Mouse (Mus musculus) kidney, embryonic 14.5 days (tissue): ENCODE measurements around the gene Klk12. TPM values are rescaled to one million over a fixed set of nuclear protein-coding genes. Genes with fewer than 3 reads are reported as not detected.

ENCODE experiments used
- ATAC-seq: fragments of 200-750 bp; cut with Nextera tagmentation; 2 replicates; pipeline ENCODE4 v1.8.0; 2017; ENCODE audit warnings: moderate number of reproducible peaks, mild to moderate bottlenecking, moderate TSS enrichment, moderate library complexity; ENCODE audit not compliant: low FRiP score, low TSS enrichment
- H3K27ac ChIP-seq: fragments of 300-500 bp; sonication (generic); 2 replicates; pipeline ENCODE4 v1.5.1; 2014; ENCODE audit warnings: low read depth, mild to moderate bottlenecking, low read length, moderate library complexity, mixed read lengths
- H3K27me3 ChIP-seq: fragments of 300-500 bp; sonication (generic); 2 replicates; pipeline ENCODE4 v1.6.1; 2014; ENCODE audit warnings: mild to moderate bottlenecking, low read length; ENCODE audit not compliant: control insufficient read depth, insufficient read depth
- H3K36me3 ChIP-seq: fragments of 300-500 bp; sonication (generic); 2 replicates; pipeline ENCODE4 v1.6.1; 2014; ENCODE audit warnings: low read length, mixed read lengths; ENCODE audit not compliant: control insufficient read depth, insufficient read depth
- H3K4me1 ChIP-seq: fragments of 300-500 bp; sonication (generic); 2 replicates; pipeline ENCODE4 v1.6.1; 2014; ENCODE audit warnings: low read length, mixed read lengths; ENCODE audit not compliant: control insufficient read depth, insufficient read depth
- H3K4me2 ChIP-seq: fragments of 300-500 bp; sonication (generic); replicated peaks from 2 replicates; pipeline ENCODE4 v1.6.1; 2014; ENCODE audit warnings: low read depth, mild to moderate bottlenecking, low read length
- H3K4me3 ChIP-seq: fragments of 300-500 bp; sonication (generic); 2 replicates; pipeline ENCODE4 v1.5.1; 2014; ENCODE audit warnings: mild to moderate bottlenecking, low read length
- H3K9ac ChIP-seq: fragments of 300-500 bp; sonication (generic); 2 replicates; pipeline ENCODE4 v1.6.1; 2014; ENCODE audit warnings: low read depth, mild to moderate bottlenecking, low read length, moderate library complexity
- H3K9me3 ChIP-seq: fragments of 300-500 bp; sonication (generic); 2 replicates; pipeline ENCODE4 v1.6.1; 2016; ENCODE audit warnings: low read length; ENCODE audit not compliant: control insufficient read depth
- WGBS: fragments of 180-500 bp; shearing (Covaris S2); extraction: QIAGEN DNeasy Blood & Tissue Kit; methylation state at CpG from one replicate; pipeline ENCODE4 v1.1.7; 2014; 5-methylcytosine and 5-hydroxymethylcytosine counted together
- polyA plus RNA-seq: library from polyadenylated mRNA; unstranded; fragments of >200 nt; fragmentation: Nextera tagmentation; extraction: Ambion mirVana; gene quantifications from 2 replicates; pipeline ENCODE4 v1.2.1, GENCODE M21; 2014

The Klk12 gene
- polyA plus RNA-seq, 1 experiment from 2014 or later: not detected

- Histone ChIP-seq H3K4me2 (peak overlapping the region; percentile 52), H3K27me3 (0 out of 2 replicates have a peak, but pooled peaks cover 6% of the 10 kb centered on the region), H3K9me3 (no peaks in the 10 kb centered on the region), H3K4me1 (0 out of 2 replicates have a peak, but pooled peaks cover 4% of the 10 kb centered on the region), H3K36me3 (no peaks in the 10 kb centered on the region), H3K4me3 (peak overlapping the region; percentile 25; the same call in 1 of the 2 replicates), H3K9ac (peak overlapping the region; percentile 13; the same call in 1 of the 2 replicates), H3K27ac (no peak overlapping the region)
- 7% methylated on average over 36 of the region's 36 CpGs for WGBS
- peak; percentile 81 for ATAC-seq
Measured at GRCm38 (mm10) chr7:43782275-43783265, 13.9 kb downstream of the Klk12 start.

- no peak overlapping the region for H3K4me3 ChIP-seq
- H3K4me1 ChIP-seq: 0 out of 2 replicates have a peak, but pooled peaks cover 4% of the 10 kb centered on the region
- no peak for ATAC-seq
- H3K9me3 ChIP-seq: no peaks in the 10 kb centered on the region
- 0 out of 2 replicates have a peak, but pooled peaks cover 6% of the 10 kb centered on the region for H3K27me3 ChIP-seq
- H3K27ac ChIP-seq: no peak overlapping the region
- no peaks in the 10 kb centered on the region for H3K36me3 ChIP-seq
- H3K4me2 ChIP-seq: no peak overlapping the region
- H3K9ac ChIP-seq: no peak overlapping the region
- WGBS: 85% methylated on average over 1 of the region's 1 CpGs
Measured at GRCm38 (mm10) chr7:43785286-43785685, 16.6 kb downstream of the Klk12 start.

- H3K36me3 ChIP-seq: no peaks in the 10 kb centered on the region
- no peaks in the 10 kb centered on the region for H3K4me1 ChIP-seq
- H3K27ac ChIP-seq: no peak overlapping the region
- WGBS: 72% methylated on average over 3 of the region's 3 CpGs
- H3K4me3 ChIP-seq: no peak overlapping the region
- H3K27me3 ChIP-seq: 0 out of 2 replicates have a peak, but pooled peaks cover 3% of the 10 kb centered on the region
- ATAC-seq: no peak
- no peaks in the 10 kb centered on the region for H3K9me3 ChIP-seq
- H3K9ac ChIP-seq: no peak overlapping the region
- H3K4me2 ChIP-seq: no peak overlapping the region
Measured at GRCm38 (mm10) chr7:43788096-43788495, 19.4 kb downstream of the Klk12 start.

- no peak for ATAC-seq
- Histone ChIP-seq H3K27me3 (no peaks in the 10 kb centered on the region), H3K27ac (no peak overlapping the region), H3K4me1 (no peaks in the 10 kb centered on the region), H3K4me3 (no peak overlapping the region), H3K9ac (no peak overlapping the region), H3K9me3 (no peaks in the 10 kb centered on the region), H3K4me2 (no peak overlapping the region), H3K36me3 (no peaks in the 10 kb centered on the region)
- WGBS: 51% methylated on average over 2 of the region's 2 CpGs
Measured at GRCm38 (mm10) chr7:43789295-43789694, 20.6 kb downstream of the Klk12 start.

GRCm38 (mm10) chr7:43791591-43791990 is 22.9 kb downstream of the Klk12 start, which contains the start of gene Klk9:
Klk9 (plus strand) TSS chr7:43791891.
- no peaks in the 10 kb centered on the region for H3K9me3 ChIP-seq
- no peak within 1 kb of the TSS for H3K27ac ChIP-seq
- H3K4me2 ChIP-seq: no peak within 1 kb of the TSS
- peaks cover 7% of the 10 kb centered on the region; the same call in 1 of the 2 replicates for H3K27me3 ChIP-seq
- 75% methylated on average over 7 of the region's 7 CpGs for WGBS
- H3K4me3 ChIP-seq: no peak within 1 kb of the TSS
- no peak for ATAC-seq
- H3K9ac ChIP-seq: no peak within 1 kb of the TSS
- peaks cover 6% of the 10 kb centered on the region for H3K4me1 ChIP-seq
- no peaks in the 10 kb centered on the region for H3K36me3 ChIP-seq

- Histone ChIP-seq H3K4me3 (peak overlapping the region; percentile 58), H3K9me3 (no peaks in the 10 kb centered on the region), H3K9ac (peak overlapping the region; percentile 45; the same call in 1 of the 2 replicates), H3K27ac (no peak overlapping the region), H3K36me3 (no peaks in the 10 kb centered on the region), H3K4me2 (peak overlapping the region; percentile 68), H3K27me3 (peaks cover 7% of the 10 kb centered on the region; the same call in 1 of the 2 replicates), H3K4me1 (peaks cover 10% of the 10 kb centered on the region)
- 7% methylated on average over 8 of the region's 8 CpGs for WGBS
- ATAC-seq: 0 out of 2 replicates have a peak, but pooled peaks have one; percentile 30
Measured at GRCm38 (mm10) chr7:43796355-43796754, 27.7 kb downstream of the Klk12 start.

GRCm38 (mm10) chr7:43797333-43797769 is 28.7 kb downstream of the Klk12 start, which contains the start of gene Klk8:
Klk8 (plus strand) TSS chr7:43797577.
- peak; percentile 63 for ATAC-seq
- Histone ChIP-seq H3K9ac (peak within 1 kb of the TSS; percentile 45), H3K4me3 (peak within 1 kb of the TSS; percentile 58), H3K4me2 (peak within 1 kb of the TSS; percentile 68), H3K27ac (no peak within 1 kb of the TSS), H3K27me3 (peaks cover 7% of the 10 kb centered on the region; the same call in 1 of the 2 replicates), H3K9me3 (no peaks in the 10 kb centered on the region), H3K4me1 (peaks cover 10% of the 10 kb centered on the region), H3K36me3 (no peaks in the 10 kb centered on the region)
- whole genome bisulfite sequencing: under 1% methylated on average over 28 of the region's 28 CpGs

GRCm38 (mm10) chr7:43797844-43798462 is 29.3 kb downstream of the Klk12 start:
- peak overlapping the region; percentile 58 for H3K4me3 ChIP-seq
- no peaks in the 10 kb centered on the region for H3K9me3 ChIP-seq
- WGBS: 39% methylated on average over 13 of the region's 13 CpGs
- H3K4me1 ChIP-seq: peaks cover 10% of the 10 kb centered on the region
- H3K27ac ChIP-seq: no peak overlapping the region
- peak; percentile 45; the same call in 1 of the 2 replicates for ATAC-seq
- no peaks in the 10 kb centered on the region for H3K36me3 ChIP-seq
- peaks cover 7% of the 10 kb centered on the region; the same call in 1 of the 2 replicates for H3K27me3 ChIP-seq
- peak overlapping the region; percentile 45; the same call in 1 of the 2 replicates for H3K9ac ChIP-seq
- H3K4me2 ChIP-seq: peak overlapping the region; percentile 68
